Mouse (Mus musculus) cortical plate, adult 2 months (tissue): ENCODE measurements around the gene Prr5l.

Experiments used
- CTCF ChIP-seq: fragments of 200-500 bp; IDR thresholded peaks from 2 replicates; pipeline ENCODE4 v1.5.1; 2011; ENCODE audit warnings: mild to moderate bottlenecking, control low read depth, low read length; ENCODE audit not compliant: insufficient read depth; ENCODE audit errors: extremely low read depth
- POLR2A ChIP-seq: fragments of 200-500 bp; IDR thresholded peaks from 2 replicates; pipeline ENCODE4 v1.6.1; 2011; ENCODE audit warnings: mild to moderate bottlenecking, low read length, control low read depth; ENCODE audit not compliant: insufficient read depth; ENCODE audit errors: extremely low read depth

GRCm38 (mm10) chr2:101759523-101760277 is 123.1 kb downstream of the Prr5l start:
- TF ChIP-seq CTCF (no peak), POLR2A (no peak)
